Mouse (Mus musculus): Measurements from ENCODE around the gene Psd4.

DNA sequence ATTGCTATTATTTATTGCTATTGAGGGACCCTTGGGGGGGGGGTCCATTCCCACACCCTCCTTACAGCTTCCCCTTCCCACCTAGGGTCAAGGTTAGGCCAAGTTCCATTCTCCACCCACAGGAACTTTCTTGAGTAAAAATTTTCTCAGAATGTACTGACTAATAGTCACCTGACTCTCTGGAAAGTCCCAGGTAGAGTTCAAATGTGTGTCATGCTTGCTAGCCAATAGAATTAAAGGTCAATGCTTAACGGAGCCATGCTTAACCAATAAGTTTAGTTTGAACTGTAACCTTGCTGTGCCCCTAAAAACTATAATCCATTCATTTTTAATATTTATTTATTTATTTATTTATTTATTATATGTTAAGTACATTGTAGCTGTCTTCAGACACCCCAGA, 8.0 kb upstream of the Psd4 start:
- TF ChIP-seq POLR2A (IDR thresholded peaks at IDR 0.05; ENCODE audit: low read depth, low read length): no peak
- TF ChIP-seq CHD2 (IDR thresholded peaks at IDR 0.05; ENCODE audit: low read length): no peak
- no peak for TF ChIP-seq CTCF (conservative IDR thresholded peaks at IDR 0.05 in 1 of 2, IDR thresholded peaks at IDR 0.05 in 1 of 2; ENCODE audit: low read depth in 2 of 2, low read length in 2 of 2)
- no peak for TF ChIP-seq EP300 (IDR thresholded peaks at IDR 0.05; ENCODE audit: low read length)
- no peak for TF ChIP-seq MAFK (IDR thresholded peaks at IDR 0.05; ENCODE audit: insufficient replicate concordance, low read length)
- TF ChIP-seq ZNF384 (IDR thresholded peaks at IDR 0.05; ENCODE audit: low read depth, low read length): no peak
- TF ChIP-seq MAX (IDR thresholded peaks at IDR 0.05; ENCODE audit: low read length): no peak
- TF ChIP-seq CHD1 (IDR thresholded peaks at IDR 0.05; ENCODE audit: low read depth, low read length): no peak
- peak; percentile 26 for TF ChIP-seq USF1 (IDR thresholded peaks at IDR 0.05; ENCODE audit: low read depth, low read length)
- no peak for TF ChIP-seq GABPA (IDR thresholded peaks at IDR 0.05; ENCODE audit: insufficient replicate concordance, low read depth, low read length)
- TF ChIP-seq HCFC1 (IDR thresholded peaks at IDR 0.05; ENCODE audit: low read depth, low read length): no peak
- TF ChIP-seq POLR2AphosphoS2 (IDR thresholded peaks at IDR 0.05; ENCODE audit: low read depth, low read length): no peak

All from CH12.LX (cell line).